Mouse (Mus musculus) testis, adult 2 months (tissue): ENCODE data around the gene Sass6. TPM values are rescaled to one million over a fixed set of nuclear protein-coding genes. Genes with fewer than 3 reads are reported as not detected.
A peak's percentile ranks its signal among the peaks of the same experiment; 100 is the strongest.

Experiments used
- H3K27ac ChIP-seq: fragments of 200-500 bp; 2 replicates; pipeline ENCODE4 v1.5.1; 2012; ENCODE audit warnings: low read depth, low read length; ENCODE audit not compliant: control insufficient read depth, insufficient read depth
- H3K27me3 ChIP-seq: fragments of 200-500 bp; 2 replicates; pipeline ENCODE4 v1.6.1; 2012; ENCODE audit warnings: mild to moderate bottlenecking, low read length, moderate library complexity; ENCODE audit not compliant: control insufficient read depth, insufficient read depth
- H3K36me3 ChIP-seq: fragments of 200-500 bp; 2 replicates; pipeline ENCODE4 v1.6.1; 2012; ENCODE audit warnings: mild to moderate bottlenecking, low read length; ENCODE audit not compliant: control insufficient read depth, insufficient read depth
- H3K4me1 ChIP-seq: fragments of 200-500 bp; 2 replicates; pipeline ENCODE4 v1.6.1; 2012; ENCODE audit warnings: low read length; ENCODE audit not compliant: control insufficient read depth, insufficient read depth
- H3K4me3 ChIP-seq: fragments of 200-500 bp; 2 replicates; pipeline ENCODE4 v1.5.1; 2012; ENCODE audit warnings: low read depth, mild to moderate bottlenecking, low read length, moderate library complexity, mixed read lengths; ENCODE audit not compliant: control insufficient read depth
- CTCF ChIP-seq: fragments of 200-500 bp; IDR thresholded peaks from 2 replicates; pipeline ENCODE4 v1.5.1; 2012; ENCODE audit warnings: low read depth, mild to moderate bottlenecking, inconsistent platforms, low read length, moderate library complexity; ENCODE audit not compliant: control insufficient read depth, insufficient read depth, insufficient replicate concordance
- POLR2A ChIP-seq: fragments of 200-500 bp; IDR thresholded peaks from 2 replicates; pipeline ENCODE4 v1.6.1; 2012; ENCODE audit warnings: low read depth, mild to moderate bottlenecking, inconsistent platforms, low read length, moderate library complexity; ENCODE audit not compliant: control insufficient read depth
- polyA plus RNA-seq: library from polyadenylated mRNA; depleted of rRNA; stranded (reverse); fragments of >200 nt; gene quantifications from 2 replicates; pipeline ENCODE4 v1.2.3, GENCODE M21; 2012

The Sass6 gene
- polyA plus RNA-seq, 1 experiment: 22.8 TPM

DNA sequence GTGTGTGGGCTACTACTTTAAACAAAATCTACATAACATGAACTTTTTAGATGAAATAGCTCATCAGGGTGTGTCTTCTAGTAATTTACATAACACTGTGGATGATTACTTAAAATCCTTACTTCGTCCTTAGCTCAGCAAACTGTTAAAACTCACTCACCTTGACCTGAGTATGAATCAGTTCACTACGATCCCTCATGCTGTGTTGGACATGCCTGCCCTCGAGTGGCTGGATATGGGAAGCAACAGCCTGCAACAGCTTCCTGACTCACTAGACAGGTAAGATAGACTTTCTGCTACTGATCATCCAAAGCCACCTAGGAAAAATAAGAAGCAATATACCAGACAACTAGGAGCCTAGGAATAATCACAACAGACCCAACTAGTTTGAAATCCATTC lies 17.5 kb upstream of the Sass6 start:
- Histone ChIP-seq H3K27me3 (no peaks in the 10 kb centered on the region), H3K36me3 (no peaks in the 10 kb centered on the region), H3K27ac (no peak overlapping the region), H3K4me3 (no peak overlapping the region), H3K4me1 (no peaks in the 10 kb centered on the region)
- no peak for TF ChIP-seq POLR2A
- TF ChIP-seq CTCF: peak; percentile 19; the same call in 1 of the 2 replicates

DNA sequence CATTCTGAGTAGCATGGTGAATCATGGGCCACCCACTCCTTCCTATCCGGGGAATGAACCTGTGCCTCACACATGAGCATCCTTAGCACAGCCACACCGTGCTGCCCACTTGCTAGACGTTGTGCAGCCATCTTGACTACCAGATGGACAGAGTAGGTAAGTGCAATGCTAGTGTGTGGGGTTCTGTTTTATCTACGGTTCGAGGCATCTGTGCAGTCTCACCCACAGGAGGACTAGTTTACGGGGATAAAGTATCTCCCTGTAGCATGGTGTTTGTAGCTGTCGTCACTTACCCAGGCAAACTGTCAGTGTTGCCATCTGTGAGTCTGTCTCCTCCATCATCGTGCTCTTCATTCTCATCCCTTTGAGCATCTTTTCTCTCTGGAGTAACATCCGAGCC lies 12.6 kb upstream of the Sass6 start:
- Histone ChIP-seq H3K27me3 (no peaks in the 10 kb centered on the region), H3K27ac (no peak overlapping the region), H3K36me3 (peaks cover 3% of the 10 kb centered on the region), H3K4me1 (no peaks in the 10 kb centered on the region), H3K4me3 (no peak overlapping the region)
- TF ChIP-seq POLR2A (no peak), CTCF (no peak)

DNA sequence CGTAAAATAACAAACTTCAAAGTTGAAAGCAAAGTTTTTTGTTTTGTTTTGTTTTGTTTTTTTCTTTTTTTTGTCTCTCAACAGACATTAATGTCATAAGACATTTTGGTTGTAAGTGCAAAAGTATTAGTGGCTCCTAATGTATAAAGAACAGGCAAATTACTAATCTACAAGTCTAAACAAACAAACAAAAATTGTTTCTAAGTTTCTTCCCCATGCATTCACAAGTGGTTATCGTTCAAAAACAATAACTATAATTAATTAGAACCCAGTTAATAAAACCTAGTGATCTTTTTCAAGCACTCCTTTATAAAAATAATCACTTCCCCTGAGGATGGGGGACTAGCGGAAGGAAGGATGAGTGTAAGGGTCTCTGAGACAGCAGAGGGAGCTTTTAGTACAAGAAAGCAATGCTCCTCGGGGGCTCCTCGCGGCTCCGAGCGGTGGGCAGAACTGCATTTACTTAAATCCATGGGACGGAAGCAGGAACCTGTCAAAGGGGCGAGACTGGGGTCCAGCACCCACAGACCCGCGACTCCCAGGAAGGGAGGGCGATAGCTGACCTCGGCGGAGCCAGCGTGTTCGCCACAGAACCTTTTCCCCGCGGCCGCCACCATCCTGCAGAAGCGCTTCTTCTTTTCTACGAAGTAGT lies 580 bp upstream of the Sass6 start:
- H3K36me3 ChIP-seq: peaks cover 2% of the 10 kb centered on the region
- H3K4me1 ChIP-seq: no peaks in the 10 kb centered on the region
- H3K27ac ChIP-seq: peak overlapping the region; percentile 46
- H3K4me3 ChIP-seq: peak overlapping the region; percentile 99
- H3K27me3 ChIP-seq: no peaks in the 10 kb centered on the region
- TF ChIP-seq POLR2A (no peak), CTCF (no peak)

DNA sequence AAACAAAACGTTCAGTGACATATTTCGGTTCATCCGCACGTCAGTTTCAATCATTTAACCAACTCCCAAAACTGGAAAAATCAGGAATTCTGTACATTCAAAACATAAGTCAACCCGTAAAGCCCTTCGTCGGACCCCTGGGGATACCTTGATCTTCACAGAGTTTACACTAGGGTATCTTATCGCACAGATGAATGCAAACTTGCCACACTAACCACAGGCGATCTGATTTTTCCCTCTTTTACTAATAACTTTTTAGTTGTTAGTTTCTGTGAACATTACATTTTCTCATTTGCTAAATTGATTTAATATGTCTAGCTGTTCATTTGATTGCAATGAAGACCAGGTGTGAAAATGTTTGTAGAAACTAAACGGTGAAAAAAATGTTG lies 815 bp downstream of the Sass6 start:
- H3K27me3 ChIP-seq: no peaks in the 10 kb centered on the region
- no peaks in the 10 kb centered on the region for H3K4me1 ChIP-seq
- H3K27ac ChIP-seq: peak overlapping the region; percentile 98
- H3K36me3 ChIP-seq: no peaks in the 10 kb centered on the region
- peak overlapping the region; percentile 99 for H3K4me3 ChIP-seq
- TF ChIP-seq CTCF (no peak), POLR2A (no peak)

DNA sequence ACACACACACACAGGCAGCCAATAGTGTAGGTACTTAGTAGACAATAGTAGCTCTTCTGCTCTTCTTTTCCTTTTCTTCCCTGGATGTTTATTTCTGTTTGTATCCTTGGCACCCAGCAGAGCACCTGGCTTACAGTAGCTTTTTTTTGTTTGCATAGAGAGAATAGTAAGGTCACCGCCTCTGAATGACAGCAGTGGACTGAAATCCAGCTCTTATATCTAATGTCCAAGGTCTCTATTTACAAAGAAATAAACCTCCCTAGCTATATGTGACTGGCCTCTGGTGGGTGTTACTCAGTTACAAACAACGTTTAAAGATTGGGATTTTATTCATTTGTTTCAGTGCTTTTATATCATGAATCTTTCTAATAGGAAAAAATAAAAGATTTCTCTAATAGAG lies 4.9 kb downstream of the Sass6 start:
- Histone ChIP-seq H3K27ac (no peak overlapping the region), H3K36me3 (no peaks in the 10 kb centered on the region), H3K4me3 (no peak overlapping the region), H3K4me1 (no peaks in the 10 kb centered on the region), H3K27me3 (no peaks in the 10 kb centered on the region)
- TF ChIP-seq POLR2A (no peak), CTCF (no peak)

DNA sequence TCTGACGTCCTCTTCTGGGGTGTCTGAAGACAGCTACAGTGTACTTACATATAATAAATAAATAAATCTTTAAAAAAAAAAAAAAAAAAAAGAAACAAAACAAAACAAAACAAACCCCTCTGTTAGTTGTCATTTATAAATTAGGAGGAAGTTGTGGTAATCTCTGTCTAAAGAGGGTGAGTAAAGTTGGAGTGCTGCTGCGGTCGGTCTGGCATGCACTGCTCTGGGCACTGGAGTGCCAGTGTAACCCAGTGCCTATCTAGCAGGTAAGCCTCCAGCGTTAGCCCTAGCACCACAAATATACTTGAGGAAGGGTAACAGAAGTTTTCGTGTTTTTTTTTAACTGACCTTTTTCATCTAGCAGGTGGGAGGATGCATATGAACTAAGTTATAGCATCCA lies 6.2 kb downstream of the Sass6 start:
- H3K4me3 ChIP-seq: no peak overlapping the region
- H3K27me3 ChIP-seq: no peaks in the 10 kb centered on the region
- no peak overlapping the region for H3K27ac ChIP-seq
- TF ChIP-seq CTCF (no peak), POLR2A (no peak)
- H3K36me3 ChIP-seq: no peaks in the 10 kb centered on the region
- no peaks in the 10 kb centered on the region for H3K4me1 ChIP-seq

DNA sequence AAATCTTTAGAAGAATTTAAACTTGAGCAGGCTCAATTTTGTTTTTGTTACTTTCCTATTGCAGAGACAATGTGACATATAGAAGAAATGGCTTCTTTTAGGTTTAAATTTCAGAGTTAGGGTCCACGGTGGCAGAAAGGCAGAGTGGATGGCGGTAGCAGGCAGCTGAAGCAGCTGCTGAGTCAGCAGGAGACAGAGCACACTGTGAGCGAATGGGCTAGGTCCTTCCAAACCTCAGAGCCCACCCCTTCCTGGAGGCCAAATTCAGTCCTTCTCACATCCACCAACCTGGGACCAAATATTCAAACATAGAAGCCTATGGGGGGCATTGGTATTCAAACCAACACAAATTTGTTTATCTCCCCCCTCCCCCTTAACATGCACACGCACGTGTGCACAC lies 7.0 kb downstream of the Sass6 start:
- TF ChIP-seq POLR2A (no peak), CTCF (no peak)

DNA sequence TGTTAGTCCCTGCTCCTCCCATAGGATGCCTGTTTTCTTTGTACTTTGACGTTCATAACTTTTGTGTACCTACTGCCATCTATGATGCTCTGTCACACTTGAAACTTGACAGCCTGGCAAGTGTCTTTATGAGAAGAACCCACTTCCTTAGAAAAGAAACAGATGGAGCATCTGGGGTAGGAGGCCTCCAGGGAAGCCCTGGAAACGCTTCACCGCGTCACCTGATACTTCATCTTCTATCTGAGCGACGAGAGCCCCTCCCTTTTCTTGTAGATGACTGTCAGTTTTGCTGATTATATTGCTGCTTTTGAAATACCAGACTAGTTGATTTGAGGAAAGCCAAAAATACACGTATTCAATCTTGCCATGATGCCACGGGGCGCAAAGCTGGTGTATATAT lies 9.8 kb downstream of the Sass6 start:
- no peaks in the 10 kb centered on the region for H3K27me3 ChIP-seq
- no peaks in the 10 kb centered on the region for H3K4me1 ChIP-seq
- no peak for TF ChIP-seq POLR2A
- no peak for TF ChIP-seq CTCF
- no peak overlapping the region for H3K27ac ChIP-seq
- no peak overlapping the region for H3K4me3 ChIP-seq
- H3K36me3 ChIP-seq: peaks cover 1% of the 10 kb centered on the region

More for the DNA sequence above, 7.0 kb downstream of the Sass6 start:
- no peaks in the 10 kb centered on the region for H3K4me1 ChIP-seq
- no peak overlapping the region for H3K4me3 ChIP-seq
- no peak overlapping the region for H3K27ac ChIP-seq
- H3K27me3 ChIP-seq: no peaks in the 10 kb centered on the region
- H3K36me3 ChIP-seq: no peaks in the 10 kb centered on the region
